Mouse (Mus musculus) lung, postnatal 0 days (tissue): ENCODE measurements at regions not wholly inside any gene's neighbourhood (a gene's known extent, or its start where the extent isn't known, plus 50 kb on each side); places are given as distances from the start of the nearest gene placed in this dataset.

Experiments
- CTCF ChIP-seq: IDR thresholded peaks from 2 replicates; pipeline ENCODE4 v1.5.1; 2016; ENCODE audit warnings: antibody characterized with exemption, mild to moderate bottlenecking
- EP300 ChIP-seq: IDR thresholded peaks from 2 replicates; pipeline ENCODE4 v1.6.1; 2016; ENCODE audit warnings: antibody characterized with exemption, mild to moderate bottlenecking, control low read depth

- TF ChIP-seq CTCF (no peak), EP300 (no peak)
Observed at GRCm38 (mm10) chr2:71670228-71670790, 75.1 kb upstream of the Itga6 start.
